ENCODE assay signal across 22 mouse cellular contexts in genomic region chr5:36100488-36100887, GRCm38 (mm10).
DNase-seq lines count a peak whose midpoint lies in the region; ATAC-seq and TF ChIP-seq lines count a peak whose summit lies in the region.
"Had no signal": no experiment of that assay in that cellular context is flagged by ENCODE, and none has a peak within 500 bp of the region (broad histone marks: within the 10 kb centered on the region; RNA-seq: fewer than 3 reads in every experiment).

No protein-coding gene starts in this region.

- no peak for DNase-seq in lung, embryonic 14.5 days
- no peak for DNase-seq in lung, adult 2 months
- DNase-seq in lung, postnatal 0 days (ENCODE audit: low spot score), result peak; percentile 69
- no peak for DNase-seq in lung, postnatal 25 days (ENCODE audit: low spot score)
- DNase-seq in stomach, postnatal 0 days (ENCODE audit: low spot score), result no peak
- DNase-seq in cerebellum, adult 9-11 months, result no peak
- DNase-seq: adrenal gland, postnatal 36 days; B cell, adult 2 months; cerebellum, adult 18-20 months; cerebellum, adult 9-10 months; cerebellum, postnatal 25 days; forebrain, postnatal 0 days; gastrocnemius, adult 2 months; gastrocnemius, postnatal 14 days had no signal

- no peak for TF ChIP-seq EP300 in lung, postnatal 0 days (IDR thresholded peaks at IDR 0.05)
- TF ChIP-seq EP300 in stomach, postnatal 0 days (optimal IDR thresholded peaks at IDR 0.05), result no peak

- H3K27ac ChIP-seq in lung, embryonic 14.5 days (ENCODE audit: low read depth), result no peak overlapping the region
- H3K27ac ChIP-seq in lung, postnatal 0 days (ENCODE audit: low read length), result peak overlapping the region; percentile 81
- H3K27ac ChIP-seq in stomach, embryonic 14.5 days (ENCODE audit: low read length), result no peak overlapping the region
- H3K27ac ChIP-seq in stomach, postnatal 0 days (replicated peaks), result no peak overlapping the region
- H3K27ac ChIP-seq: embryonic facial prominence, embryonic 12.5 days; embryonic facial prominence, embryonic 15.5 days; gastrocnemius, adult 2 months; hindbrain, embryonic 12.5 days had no signal

- no peaks in the 10 kb centered on the region for H3K36me3 ChIP-seq in lung, embryonic 14.5 days (ENCODE audit: insufficient read depth)
- H3K36me3 ChIP-seq in lung, postnatal 0 days (ENCODE audit: insufficient read depth, low read length), result no peaks in the 10 kb centered on the region
- H3K36me3 ChIP-seq in stomach, embryonic 14.5 days (ENCODE audit: control insufficient read depth, insufficient read depth, low read length), result no peaks in the 10 kb centered on the region
- H3K36me3 ChIP-seq in stomach, postnatal 0 days (ENCODE audit: control insufficient read depth, insufficient read depth, low read length), result no peaks in the 10 kb centered on the region
- H3K36me3 ChIP-seq: embryonic facial prominence, embryonic 12.5 days; embryonic facial prominence, embryonic 15.5 days; G1E; hindbrain, embryonic 12.5 days had no signal

- no peaks in the 10 kb centered on the region for H3K9me3 ChIP-seq in lung, embryonic 14.5 days (ENCODE audit: low read depth, low read length)
- H3K9me3 ChIP-seq in lung, postnatal 0 days (ENCODE audit: low read length), result no peaks in the 10 kb centered on the region
- H3K9me3 ChIP-seq in stomach, embryonic 14.5 days (ENCODE audit: control insufficient read depth, low read depth, low read length), result no peaks in the 10 kb centered on the region; the same call in 1 of the 2 replicates
- no peaks in the 10 kb centered on the region for H3K9me3 ChIP-seq in stomach, postnatal 0 days (ENCODE audit: control insufficient read depth, low read length)
- H3K9me3 ChIP-seq: embryonic facial prominence, embryonic 12.5 days; embryonic facial prominence, embryonic 15.5 days; G1E; hindbrain, embryonic 12.5 days had no signal

- ATAC-seq in lung, embryonic 14.5 days (ENCODE audit: insufficient read depth), result peak; percentile 51; the same call in 1 of the 2 replicates
- ATAC-seq in lung, postnatal 0 days, result peak; percentile 69
- 0 out of 2 replicates have a peak, but pooled peaks have one; percentile 16 for ATAC-seq in stomach, embryonic 14.5 days (ENCODE audit: insufficient number of reproducible peaks, insufficient read depth, low FRiP score, low read depth)
- no peak for ATAC-seq in stomach, postnatal 0 days (ENCODE audit: low FRiP score, low TSS enrichment)
- ATAC-seq: forebrain, embryonic 14.5 days; forebrain, postnatal 0 days; Patski had no signal

- TF ChIP-seq POLR2A in lung, adult 2 months (IDR thresholded peaks at IDR 0.05; ENCODE audit: borderline replicate concordance, extremely low read depth, low read depth, low read length), result no peak

- H3K4me1 ChIP-seq in lung, embryonic 14.5 days (ENCODE audit: insufficient read depth), result 0 out of 2 replicates have a peak, but pooled peaks cover 3% of the 10 kb centered on the region
- peaks cover 7% of the 10 kb centered on the region for H3K4me1 ChIP-seq in lung, adult 2 months (ENCODE audit: control insufficient read depth, insufficient read depth, low read length)
- peaks cover 5% of the 10 kb centered on the region; the same call in 1 of the 2 replicates for H3K4me1 ChIP-seq in lung, postnatal 0 days (ENCODE audit: insufficient read depth, low read depth, low read length)
- no peaks in the 10 kb centered on the region for H3K4me1 ChIP-seq in stomach, embryonic 14.5 days (ENCODE audit: control insufficient read depth, insufficient read depth, low read length)
- H3K4me1 ChIP-seq in stomach, postnatal 0 days (replicated peaks; ENCODE audit: control insufficient read depth, insufficient read depth), result no peaks in the 10 kb centered on the region
- H3K4me1 ChIP-seq: embryonic facial prominence, embryonic 12.5 days had no signal

- no peak overlapping the region for H3K4me3 ChIP-seq in lung, embryonic 14.5 days (ENCODE audit: low read depth, low read length)
- no peak overlapping the region for H3K4me3 ChIP-seq in lung, adult 2 months (replicated peaks; ENCODE audit: extremely low read depth, low read depth, low read length)
- H3K4me3 ChIP-seq in lung, postnatal 0 days (ENCODE audit: low read depth, low read length), result no peak overlapping the region
- H3K4me3 ChIP-seq in stomach, embryonic 14.5 days (ENCODE audit: low read depth, low read length), result no peak overlapping the region
- H3K4me3 ChIP-seq in stomach, postnatal 0 days (ENCODE audit: low read depth, low read length), result no peak overlapping the region
- H3K4me3 ChIP-seq: embryonic facial prominence, embryonic 12.5 days; embryonic facial prominence, embryonic 15.5 days; gastrocnemius, adult 2 months; hindbrain, embryonic 12.5 days had no signal

- 45% methylated on average over 3 of the region's 3 CpGs for WGBS in lung, embryonic 14.5 days
- 49% methylated on average over 3 of the region's 3 CpGs for WGBS in lung, adult 2 months
- 36% methylated on average over 3 of the region's 3 CpGs for WGBS in lung, postnatal 0 days
- 74% methylated on average over 3 of the region's 3 CpGs for WGBS in stomach, embryonic 14.5 days
- WGBS in stomach, postnatal 0 days, result 50% methylated on average over 3 of the region's 3 CpGs

- TF ChIP-seq CTCF in lung, embryonic 14.5 days (IDR thresholded peaks at IDR 0.05; ENCODE audit: low read depth), result no peak
- TF ChIP-seq CTCF in lung, adult 2 months (IDR thresholded peaks at IDR 0.05; ENCODE audit: insufficient read depth, low read length), result no peak
- no peak for TF ChIP-seq CTCF in lung, postnatal 0 days (IDR thresholded peaks at IDR 0.05)
- no peak for TF ChIP-seq CTCF in stomach, postnatal 0 days (IDR thresholded peaks at IDR 0.05; ENCODE audit: low read depth)

- H3K4me2 ChIP-seq in lung, embryonic 14.5 days, result no peak overlapping the region
- H3K4me2 ChIP-seq in lung, postnatal 0 days (replicated peaks; ENCODE audit: low read depth, low read length), result no peak overlapping the region
- H3K4me2 ChIP-seq in stomach, embryonic 14.5 days (replicated peaks; ENCODE audit: low read depth, low read length), result no peak overlapping the region
- H3K4me2 ChIP-seq in stomach, postnatal 0 days (replicated peaks; ENCODE audit: low read depth), result no peak overlapping the region
- H3K4me2 ChIP-seq: embryonic facial prominence, embryonic 12.5 days; embryonic facial prominence, embryonic 15.5 days; heart, embryonic 11.5 days; hindbrain, embryonic 12.5 days had no signal

- no peak overlapping the region for H3K9ac ChIP-seq in lung, embryonic 14.5 days
- no peak overlapping the region for H3K9ac ChIP-seq in lung, postnatal 0 days (replicated peaks; ENCODE audit: low read depth)
- H3K9ac ChIP-seq in stomach, embryonic 14.5 days (replicated peaks; ENCODE audit: low read depth, low read length), result no peak overlapping the region
- H3K9ac ChIP-seq in stomach, postnatal 0 days (ENCODE audit: low read length), result no peak overlapping the region
- H3K9ac ChIP-seq: embryonic facial prominence, embryonic 12.5 days; embryonic facial prominence, embryonic 15.5 days; forebrain, postnatal 0 days; hindbrain, embryonic 12.5 days had no signal

- no peaks in the 10 kb centered on the region for H3K27me3 ChIP-seq in lung, embryonic 14.5 days (ENCODE audit: insufficient read depth, low read length)
- no peaks in the 10 kb centered on the region for H3K27me3 ChIP-seq in lung, postnatal 0 days (replicated peaks; ENCODE audit: insufficient read depth, low read length)
- H3K27me3 ChIP-seq in stomach, embryonic 14.5 days (ENCODE audit: control insufficient read depth, insufficient read depth, low read length), result no peaks in the 10 kb centered on the region
- no peaks in the 10 kb centered on the region for H3K27me3 ChIP-seq in stomach, postnatal 0 days (ENCODE audit: control insufficient read depth, insufficient read depth, low read length)
- H3K27me3 ChIP-seq: embryonic facial prominence, embryonic 12.5 days; embryonic facial prominence, embryonic 15.5 days; hindbrain, embryonic 12.5 days had no signal
